Mouse (Mus musculus) inflammation-experienced regulatory T-cells, adult 6 months (primary cell): ENCODE data around the gene Rhbdd1. TPM values are rescaled to one million over a fixed set of nuclear protein-coding genes. Genes with fewer than 3 reads are reported as not detected.

Experiments used
- ATAC-seq: one replicate; pipeline ENCODE4 v1.8.0; 2017
- polyA plus RNA-seq, 3 experiments: library from polyadenylated mRNA; unstranded; fragments of 100-300 nt; shearing (Covaris generic); gene quantifications; one replicate each; pipeline ENCODE4 v1.2.1; 2017

The Rhbdd1 gene
- 10 to 100 TPM; 15.3 to 21.5 (median 20.5) TPM for polyA plus RNA-seq

DNA sequence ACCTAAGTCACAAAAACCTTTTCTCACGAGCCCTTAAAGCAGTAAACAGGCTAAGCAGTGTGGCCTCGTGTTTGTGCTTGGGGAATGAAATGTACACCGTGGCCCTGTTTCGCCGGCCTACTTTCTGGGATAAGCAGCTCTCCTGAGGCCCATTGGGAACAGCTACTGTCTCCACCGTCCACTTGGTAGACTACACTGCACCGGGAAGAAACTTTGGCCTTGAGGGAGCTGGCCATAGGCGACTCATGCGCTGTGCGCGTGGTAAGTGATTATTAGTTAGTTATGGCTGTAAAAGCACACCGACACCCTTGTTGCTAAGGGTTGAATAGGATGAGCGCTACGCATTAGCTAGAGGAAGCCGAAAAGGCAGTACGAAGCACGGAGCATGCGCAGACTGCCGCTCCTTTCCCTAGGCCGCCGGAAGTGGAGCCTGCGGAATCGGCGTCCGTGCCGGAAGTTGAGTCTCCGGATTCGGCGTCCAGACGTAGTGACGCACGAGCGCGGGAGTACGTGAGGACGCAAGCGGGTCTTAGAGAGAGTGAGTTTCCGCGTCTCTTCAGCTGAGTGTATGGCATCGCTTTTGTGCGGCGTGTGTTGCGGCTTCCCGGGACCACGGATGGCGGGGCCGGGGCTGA, at the start of gene Rhbdd1:
Rhbdd1 (plus strand) TSS at position 342 of the 635 bp plus-strand sequence.
- ATAC-seq = peak; percentile 96

DNA sequence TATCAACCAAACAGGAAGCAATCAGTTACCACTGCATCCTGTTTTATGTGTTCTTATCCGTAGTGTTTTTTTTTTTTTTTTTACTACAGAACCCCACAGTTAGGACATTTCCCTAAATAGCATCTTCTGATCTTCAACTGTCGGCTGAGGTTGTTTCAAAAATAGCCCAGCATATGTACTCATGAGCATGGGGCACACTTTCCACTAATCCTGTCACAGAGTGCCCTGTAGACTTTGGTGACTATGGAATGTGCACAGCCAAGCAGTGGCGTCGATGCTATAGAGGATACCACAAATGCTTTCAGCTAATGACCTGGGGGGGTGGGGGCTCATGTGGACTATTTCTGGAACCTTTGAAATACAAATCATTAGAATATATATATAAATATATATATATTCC, 48.7 kb upstream of the Rhbdd1 start:
- ATAC-seq = no peak

DNA sequence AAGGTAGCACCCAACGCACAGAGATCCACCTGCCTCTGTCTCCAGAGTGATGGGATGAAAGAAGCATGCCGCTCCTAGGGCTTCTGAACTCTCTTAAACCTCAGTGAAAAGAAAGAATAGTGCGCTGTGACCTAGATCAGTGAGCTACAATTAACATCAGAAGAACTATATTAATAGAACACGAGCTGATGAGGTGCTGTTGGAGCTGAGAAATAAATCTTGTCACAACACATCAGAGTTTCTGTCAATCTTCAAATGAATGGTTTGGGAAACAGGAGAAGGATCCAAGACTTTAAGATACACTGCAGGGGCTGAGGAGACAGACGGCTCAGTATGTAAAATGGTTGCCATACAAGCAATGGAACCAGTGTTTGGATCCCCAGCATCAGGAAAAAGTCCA, 44.0 kb upstream of the Rhbdd1 start:
- ATAC-seq = no peak

DNA sequence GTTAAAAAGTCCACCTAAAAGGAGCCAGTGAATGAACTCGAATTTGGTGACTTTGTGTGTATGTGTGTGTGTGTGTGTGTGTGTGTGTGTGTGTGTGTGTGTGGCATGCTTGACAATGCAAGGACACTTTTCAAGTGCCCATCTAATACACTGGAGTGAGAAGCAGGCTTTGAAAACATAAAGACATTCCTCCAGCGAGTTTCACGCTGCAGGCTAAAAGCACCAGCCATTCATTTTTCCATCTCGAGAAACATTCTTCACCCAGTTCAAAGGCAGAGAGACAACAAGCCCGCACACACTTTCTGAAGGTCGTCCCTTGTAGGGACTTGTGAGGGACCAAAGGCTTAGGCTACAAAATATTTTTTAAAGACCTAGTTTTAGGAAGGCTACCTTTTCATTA, 42.7 kb upstream of the Rhbdd1 start:
- no peak for ATAC-seq

DNA sequence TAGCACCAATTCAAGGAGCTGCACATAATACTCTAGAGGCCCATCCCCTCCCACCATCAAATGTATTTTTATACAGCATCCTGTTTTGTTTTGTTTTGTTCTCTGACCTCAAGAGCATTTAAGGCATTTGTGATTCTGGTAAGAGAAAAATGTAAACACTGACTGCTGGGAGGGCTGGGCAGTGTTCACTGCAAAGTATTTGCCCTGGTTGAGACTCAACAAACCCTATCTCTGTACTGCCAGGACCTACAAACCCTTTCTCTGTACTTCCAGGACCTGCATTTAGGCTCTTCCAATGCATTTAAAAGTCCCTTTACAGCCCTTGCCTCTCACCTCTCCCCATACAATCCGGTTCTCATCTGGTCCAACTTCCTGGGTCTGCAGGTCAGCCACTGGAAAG, 41.9 kb upstream of the Rhbdd1 start:
- no peak for ATAC-seq

DNA sequence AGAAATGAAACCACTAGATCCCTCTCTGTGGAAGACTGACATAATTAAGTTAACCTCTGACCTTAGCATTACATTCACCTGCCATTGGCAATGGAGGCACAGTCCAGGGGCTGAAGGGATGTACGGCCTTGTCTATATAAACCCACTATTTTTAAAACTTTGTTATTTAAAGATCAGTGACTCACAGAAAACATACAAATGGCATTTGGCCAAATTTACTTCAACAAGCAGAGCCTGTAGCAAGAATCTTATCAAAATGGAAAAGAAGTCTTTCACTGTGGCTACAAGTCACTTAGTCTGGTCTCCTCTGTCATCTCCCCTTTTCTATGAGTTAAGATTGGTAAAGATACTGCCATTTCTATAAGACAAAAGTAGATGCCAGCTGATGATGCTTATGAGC, 36.5 kb upstream of the Rhbdd1 start:
- ATAC-seq = no peak

DNA sequence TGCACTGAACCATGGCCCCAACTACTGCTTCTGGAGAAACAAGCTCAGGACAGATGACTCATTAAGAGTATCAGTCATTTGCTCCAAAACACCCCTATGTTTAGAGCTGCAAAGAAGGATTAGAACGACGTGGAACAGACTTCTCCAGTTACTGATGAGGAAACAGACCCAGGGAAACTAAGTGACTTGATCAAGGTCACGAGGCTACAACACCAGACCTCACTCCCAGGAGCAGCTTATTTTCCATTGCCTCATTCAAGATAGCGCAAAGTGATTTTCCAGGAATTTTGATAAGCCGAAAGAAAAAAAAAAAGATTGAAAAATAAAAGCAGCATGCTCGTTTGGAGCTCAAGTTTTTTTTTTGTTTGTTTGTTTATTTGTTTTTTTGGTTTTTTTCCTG, 34.4 kb upstream of the Rhbdd1 start:
- no peak for ATAC-seq

DNA sequence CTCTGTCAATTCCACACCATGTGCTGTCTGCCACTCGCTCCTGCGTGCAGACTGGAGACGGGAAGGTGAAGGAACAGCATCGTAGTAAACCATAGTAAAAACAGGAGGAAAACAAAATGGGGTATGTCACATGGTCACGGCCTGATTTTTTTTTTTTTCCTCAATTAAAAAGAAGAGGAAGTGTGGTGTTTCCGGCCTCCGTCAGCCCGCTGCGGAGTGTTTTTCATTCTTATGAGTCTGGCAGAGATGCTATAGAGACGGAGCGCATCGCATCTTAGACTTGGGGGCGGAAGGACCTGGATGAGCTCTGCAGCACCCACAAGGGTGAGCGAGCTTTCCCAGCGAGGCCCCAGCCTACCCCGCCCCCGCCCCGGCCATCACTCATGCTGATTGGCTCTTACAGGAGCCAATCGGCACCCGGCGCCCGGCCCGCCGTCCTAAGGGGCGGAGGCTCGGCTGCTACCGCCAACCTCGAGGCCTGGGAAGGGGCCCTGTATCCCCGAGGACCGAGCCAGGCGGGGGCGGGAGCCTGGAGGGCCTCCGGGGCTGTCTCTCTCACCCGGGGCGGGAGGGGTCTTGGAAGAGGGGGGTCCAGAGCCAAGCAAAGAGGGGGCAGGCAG, 33.1 kb upstream of the Rhbdd1 start:
- ATAC-seq = peak; percentile 88

DNA sequence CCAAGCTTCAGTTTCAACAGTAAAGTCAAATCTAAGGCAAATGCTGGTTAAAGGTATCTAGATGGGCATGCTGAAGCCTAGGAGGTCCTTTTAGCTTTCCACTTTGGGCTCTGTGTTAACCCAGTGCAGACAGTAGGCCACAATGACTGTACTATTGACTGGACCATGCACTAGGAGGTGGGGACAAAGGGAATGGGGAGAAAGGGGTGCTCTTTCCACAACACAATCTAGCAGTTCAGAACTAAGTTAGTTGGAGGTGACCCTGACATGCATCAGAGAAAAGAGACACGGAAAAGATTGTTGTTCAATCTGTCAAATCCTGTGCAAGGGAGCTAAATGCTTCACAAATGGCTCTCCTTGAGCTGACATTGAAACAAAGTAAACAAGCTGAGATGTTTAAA, 32.4 kb upstream of the Rhbdd1 start:
- ATAC-seq = no peak

DNA sequence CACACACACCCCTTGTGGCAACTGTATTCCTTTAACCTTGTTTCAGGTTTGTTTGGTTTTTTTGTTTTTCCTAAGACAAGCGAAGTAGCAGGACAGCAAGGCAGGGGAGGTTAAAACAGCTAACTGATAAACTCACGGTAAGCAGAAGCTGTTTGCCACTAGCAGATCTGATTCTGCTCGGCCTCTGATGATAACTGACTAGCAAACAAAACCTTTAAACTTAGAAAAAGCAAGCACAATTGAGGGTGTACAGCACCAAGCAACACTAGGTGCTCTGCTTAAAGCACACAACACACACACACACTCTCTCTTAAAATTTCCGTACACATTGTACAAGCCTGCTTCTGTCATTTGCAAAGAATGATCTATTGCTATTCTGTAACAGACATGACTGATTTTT, 31.8 kb upstream of the Rhbdd1 start:
- no peak for ATAC-seq

DNA sequence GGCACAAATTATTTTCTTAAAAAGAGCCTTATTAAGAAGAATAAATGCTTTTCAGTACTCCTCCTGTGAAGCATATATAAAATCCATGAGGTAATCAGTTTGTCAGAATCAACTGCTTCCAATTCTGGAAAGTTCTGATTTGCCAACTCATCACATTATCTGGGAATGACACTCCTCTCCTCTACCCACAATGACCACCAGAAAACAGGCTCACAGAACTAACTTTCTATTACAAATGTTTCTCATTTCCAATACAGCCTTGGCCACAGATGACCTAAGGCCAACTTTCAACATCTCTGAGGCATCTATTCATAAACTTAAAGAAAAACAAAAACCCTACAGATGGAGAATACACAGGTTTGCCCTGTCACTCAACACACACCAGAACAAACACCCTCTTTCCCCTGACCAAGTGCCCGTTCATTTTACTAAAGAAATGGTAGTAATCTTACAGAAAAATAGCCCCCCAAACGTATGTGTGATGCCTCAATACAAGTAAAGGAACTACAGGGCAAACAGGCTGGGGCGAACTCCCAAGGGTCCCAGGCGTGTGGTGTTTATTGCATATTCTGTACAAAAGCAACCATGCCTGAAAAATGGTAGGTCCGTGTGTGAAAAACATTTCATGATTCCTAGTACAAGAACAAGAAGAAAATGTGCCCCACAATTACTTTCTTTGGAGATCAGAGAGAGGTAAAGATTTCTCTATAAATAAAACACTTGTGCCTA, 30.6 kb upstream of the Rhbdd1 start:
- ATAC-seq = no peak

DNA sequence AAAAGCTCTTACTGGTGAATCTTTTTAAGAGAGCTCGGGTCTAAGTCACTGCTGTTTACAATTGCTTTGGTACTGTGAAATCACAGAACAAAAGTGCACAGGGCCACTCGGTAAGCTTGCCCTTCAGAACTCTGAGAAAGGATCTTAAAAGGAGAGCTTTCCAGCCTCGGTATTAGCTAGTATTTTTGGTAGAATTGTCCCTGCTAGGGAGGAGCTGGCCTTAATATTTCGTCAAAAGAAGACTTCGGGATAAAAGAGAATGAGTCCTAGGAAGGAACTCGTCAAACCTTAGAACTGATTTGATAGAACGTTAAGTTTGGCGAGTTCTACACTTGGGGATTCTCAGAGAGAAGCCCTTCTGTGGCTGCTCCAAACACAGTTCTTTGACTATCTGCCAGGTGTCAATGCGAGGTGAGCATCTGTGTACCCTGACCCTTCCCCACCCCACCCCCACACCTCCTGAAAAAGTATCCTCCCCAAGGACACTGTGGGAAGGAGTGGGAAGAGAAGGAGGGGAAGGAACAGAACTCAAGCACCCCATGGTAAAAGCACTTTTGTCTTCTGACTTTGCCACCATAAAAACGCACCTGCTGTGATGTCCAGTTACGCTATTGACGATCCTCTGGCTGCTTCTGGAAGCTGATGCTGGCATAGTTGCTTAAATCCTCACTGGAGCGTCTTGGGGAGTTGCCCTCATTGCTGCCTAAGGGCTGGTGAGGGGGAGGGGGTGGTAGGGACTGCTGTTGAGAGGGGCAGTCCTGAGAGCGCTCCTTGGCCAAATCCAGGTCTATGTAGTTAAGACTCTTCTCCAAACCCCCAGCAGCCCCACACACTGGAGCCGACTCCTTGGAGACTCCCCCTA, 29.8 kb upstream of the Rhbdd1 start:
- ATAC-seq = no peak

DNA sequence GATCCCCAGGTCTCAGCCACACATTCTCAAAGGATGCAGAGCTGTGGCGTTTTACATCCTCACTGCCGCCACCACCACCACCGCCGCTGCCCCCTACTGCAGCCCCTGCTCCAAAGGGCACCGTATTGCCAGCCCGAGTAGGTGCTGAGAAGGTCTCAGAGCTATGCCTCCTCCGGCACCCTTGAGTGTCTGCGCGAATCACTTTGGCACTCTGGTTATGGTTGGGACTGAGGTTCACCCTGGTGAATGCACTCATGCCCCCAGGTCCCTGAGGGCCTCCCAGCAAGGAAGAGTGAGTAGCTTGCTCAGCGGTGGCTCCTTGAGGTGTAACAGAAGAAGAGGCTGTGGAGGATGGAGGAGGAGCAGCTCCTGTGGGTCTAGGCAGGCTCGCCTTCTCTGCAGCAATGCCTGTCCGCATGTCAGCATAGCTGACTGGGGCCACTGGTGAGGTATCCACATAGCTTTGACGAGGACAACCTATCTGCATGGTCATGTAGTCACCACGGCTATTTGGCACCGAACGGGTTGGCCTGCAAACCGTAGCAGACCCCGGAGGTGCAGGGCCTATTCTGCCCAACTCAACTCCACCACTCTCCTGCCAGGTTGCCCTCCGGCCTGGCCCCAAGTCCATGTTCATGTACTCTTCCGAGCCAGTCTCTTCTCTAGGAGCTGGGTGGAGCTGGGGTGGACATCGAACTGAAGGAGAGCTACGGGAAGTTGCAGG, 29.0 kb upstream of the Rhbdd1 start:
- ATAC-seq = no peak

DNA sequence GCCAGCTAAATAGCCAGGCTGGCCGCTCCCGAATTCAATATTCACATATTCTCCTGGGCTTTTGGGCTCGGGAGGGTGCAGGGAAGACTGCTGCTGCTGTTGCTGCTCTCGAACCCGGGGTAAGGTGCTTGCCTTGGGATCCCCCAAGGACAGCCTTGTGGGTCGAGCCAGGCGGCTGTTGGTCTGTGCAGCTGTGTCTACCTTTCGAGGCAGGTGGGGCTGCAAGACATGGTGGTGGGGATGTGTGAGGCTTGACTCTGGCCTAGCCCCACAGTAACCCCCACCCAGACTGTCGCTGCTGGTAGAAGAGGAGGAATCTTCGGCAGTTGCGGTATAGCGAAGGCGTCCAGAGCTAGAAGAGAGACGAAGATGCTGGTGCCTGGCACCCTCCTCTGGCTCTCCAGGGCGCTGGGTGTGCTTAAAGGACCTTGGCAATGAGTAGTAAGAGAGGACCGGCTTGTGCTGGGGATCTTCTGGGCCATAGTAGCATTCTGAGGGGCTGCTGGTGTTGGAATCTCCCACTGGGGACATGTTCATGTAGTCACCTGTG, 28.4 kb upstream of the Rhbdd1 start:
- ATAC-seq = no peak

DNA sequence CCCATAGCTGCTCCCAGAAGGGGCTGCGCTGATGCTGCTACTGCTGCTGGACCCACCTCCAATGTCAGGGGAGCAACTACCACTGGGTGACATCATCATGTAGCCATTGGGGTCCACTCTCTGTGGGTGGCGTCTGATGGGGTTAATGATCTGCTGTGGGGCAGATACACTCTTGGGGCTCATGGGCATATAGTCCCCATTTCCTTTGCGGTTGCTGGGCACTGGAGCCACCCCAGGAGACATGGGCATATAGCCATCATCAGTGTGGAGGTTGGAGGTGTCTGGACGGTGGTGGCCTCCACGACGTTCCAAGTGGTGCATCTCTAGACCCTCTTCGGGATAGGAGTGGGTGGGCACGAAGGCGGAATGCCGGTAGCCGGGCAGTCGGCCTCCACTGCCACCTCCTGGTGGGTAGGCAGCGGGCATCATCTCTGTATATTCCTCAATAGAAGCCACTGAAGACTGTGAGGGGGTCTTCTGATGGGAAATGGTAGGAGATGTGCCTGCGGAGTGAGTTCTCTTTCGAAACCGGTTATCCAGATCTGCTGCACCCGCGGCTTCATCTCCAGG, 27.7 kb upstream of the Rhbdd1 start:
- ATAC-seq = no peak

DNA sequence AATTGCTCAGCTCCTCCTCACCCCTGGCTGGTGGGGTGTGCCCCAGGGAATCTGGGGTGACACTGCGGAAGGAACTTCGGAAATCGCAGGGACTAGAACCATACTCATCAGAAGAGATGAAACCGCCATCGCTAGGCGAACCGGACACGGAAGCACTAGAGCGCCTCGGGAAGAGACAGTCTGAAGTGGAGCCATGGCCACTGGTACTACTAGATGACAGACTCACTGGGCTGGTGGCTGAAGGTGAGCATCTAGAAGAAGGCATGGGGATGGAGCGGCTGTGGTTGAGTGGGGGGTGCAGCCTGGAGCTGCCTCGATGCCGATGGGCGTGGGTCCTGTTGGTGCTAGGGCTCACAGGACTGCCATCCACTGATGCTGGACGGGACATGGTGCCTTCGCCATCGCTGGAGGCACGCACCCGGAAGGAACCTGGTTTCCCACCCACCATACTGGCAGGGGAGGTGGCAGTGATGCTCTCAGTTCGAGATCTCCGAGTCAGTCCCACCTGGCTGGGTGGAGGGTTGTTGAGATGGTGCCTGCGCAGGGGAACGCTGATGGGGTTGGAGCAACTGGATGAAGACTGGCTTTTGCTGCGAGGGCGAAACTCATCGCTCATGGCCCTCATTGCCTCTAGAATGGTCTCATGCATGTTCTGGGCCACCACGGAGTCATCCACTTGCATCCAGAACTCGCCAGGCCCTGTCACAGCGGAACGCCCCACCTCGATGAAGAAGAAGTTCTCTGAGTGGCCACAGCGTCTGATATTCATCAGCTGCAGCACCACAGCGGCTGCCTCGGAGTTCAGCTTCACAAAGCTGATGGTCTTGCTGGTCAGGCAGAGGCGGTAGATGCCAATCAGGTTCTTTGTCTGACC, 26.9 kb upstream of the Rhbdd1 start:
- no peak for ATAC-seq

DNA sequence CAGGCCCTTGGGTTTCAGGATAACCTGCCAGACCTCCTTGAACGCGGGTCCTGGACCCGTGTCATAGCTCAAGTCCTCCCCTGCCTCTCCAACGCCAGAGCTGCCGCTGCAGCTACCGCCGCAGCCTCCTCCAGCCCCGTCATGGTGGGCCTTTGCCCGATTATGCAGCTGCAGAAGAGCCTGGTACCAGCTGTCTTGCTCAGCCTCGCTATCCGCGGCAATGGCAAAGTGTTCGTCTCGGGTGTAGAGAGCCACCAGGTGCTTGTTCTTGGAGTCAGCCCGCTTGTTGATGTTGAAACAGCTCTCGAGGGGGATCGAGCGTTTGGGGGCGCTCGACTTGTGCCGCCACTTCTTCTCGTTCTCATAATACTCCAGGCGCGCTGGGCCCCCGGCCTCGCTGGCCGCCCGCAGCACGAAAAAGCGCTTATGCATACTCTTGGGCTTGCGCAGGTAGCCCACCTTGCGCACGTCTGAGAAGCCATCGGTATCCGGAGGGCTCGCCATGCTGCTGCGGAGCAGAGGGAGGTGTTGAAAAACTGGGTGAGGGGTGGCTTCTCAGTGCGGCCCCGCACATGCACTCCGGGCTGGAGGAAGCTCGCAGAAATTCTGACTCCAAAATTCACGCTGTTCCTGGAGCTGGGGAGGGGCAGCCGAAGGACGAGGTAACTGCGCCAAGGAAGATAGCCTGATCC, 26.1 kb upstream of the Rhbdd1 start:
- no peak for ATAC-seq

DNA sequence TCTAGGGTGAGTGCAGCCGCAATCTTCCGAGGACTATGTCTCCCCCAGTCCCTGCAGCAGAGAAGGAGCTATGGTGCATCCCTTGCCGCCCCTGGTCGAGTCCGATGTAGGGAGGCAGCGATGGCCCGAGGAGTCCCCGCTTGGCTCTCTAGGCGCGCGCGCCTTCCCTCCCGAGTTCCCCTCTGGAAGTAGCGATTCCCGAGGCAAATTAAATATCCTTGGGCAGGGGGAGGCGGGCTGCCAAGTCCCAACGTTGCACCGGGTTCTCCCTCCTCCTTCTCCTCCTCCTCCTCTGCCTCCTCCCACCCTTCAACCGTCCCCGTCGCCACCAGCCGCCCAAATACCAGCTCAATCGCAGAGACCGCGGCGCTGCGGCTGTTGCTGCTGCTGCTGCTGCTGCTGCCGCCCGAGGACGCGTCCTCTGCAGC, 25.5 kb upstream of the Rhbdd1 start:
- ATAC-seq = no peak

DNA sequence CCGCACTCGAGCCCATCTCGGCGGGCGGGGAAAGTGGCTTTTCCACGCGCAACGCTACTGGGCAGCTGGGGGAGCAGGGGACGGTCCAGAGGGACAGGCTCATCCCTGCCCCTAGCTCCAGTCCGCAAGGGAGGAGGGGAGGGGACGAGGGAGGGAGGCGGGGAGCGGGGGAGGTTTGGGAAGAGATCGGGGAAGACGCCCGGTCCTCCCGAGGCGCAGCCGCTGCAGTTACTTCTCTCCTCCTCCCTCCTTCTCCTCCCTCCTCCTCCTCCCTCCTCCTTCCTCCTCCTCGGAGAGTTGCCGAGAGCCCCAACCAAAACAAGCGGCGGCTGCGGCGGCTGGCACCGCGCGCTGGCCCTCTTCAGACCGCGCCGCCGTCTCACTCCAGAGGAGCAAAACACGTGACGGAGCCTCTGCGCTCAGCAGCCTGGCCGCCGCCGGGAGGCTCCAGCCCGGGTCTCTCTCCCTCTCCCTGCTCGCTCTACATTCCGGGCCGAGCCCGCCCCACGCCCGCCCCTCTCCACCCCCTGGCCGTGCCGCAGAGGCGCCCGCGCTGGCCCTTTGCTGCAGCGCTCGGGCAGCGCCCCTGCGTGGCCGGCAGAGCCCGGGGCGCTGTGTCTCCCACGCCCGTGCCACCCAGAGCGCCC, 25.0 kb upstream of the Rhbdd1 start, which contains the start of gene Irs1:
Irs1 (minus strand) TSS at position 266 of the 647 bp plus-strand sequence.
- ATAC-seq = peak; percentile 49
